Mouse (Mus musculus): ENCODE measurements around the gene Dimt1. TPM values are rescaled to one million over a fixed set of nuclear protein-coding genes. Genes with fewer than 3 reads are reported as not detected.
"Not testable (repeated sequence)": the region's sequence is repeated elsewhere in the genome, so short reads cannot be mapped to it uniquely, and the experiment has no call there.

Dimt1 gene
- polyA plus RNA-seq, 1 experiment from 2014 or later = 37.5 TPM

GRCm38 (mm10) chr13:106996891-106997290 lies 50.0 kb downstream of the Dimt1 start:
- no peaks in the 10 kb centered on the region for H3K9me3 ChIP-seq (replicated peaks)
- ATAC-seq (ENCODE audit: low FRiP score) = no peak
- no peak overlapping the region for H3K9ac ChIP-seq (replicated peaks)
- 89% methylated on average over 2 of the region's 2 CpGs for WGBS
- no peak overlapping the region for H3K4me3 ChIP-seq (replicated peaks)
- no peak overlapping the region for H3K4me2 ChIP-seq
- no peaks in the 10 kb centered on the region for H3K27me3 ChIP-seq (replicated peaks)
- peaks cover 5% of the 10 kb centered on the region; the same call in 1 of the 2 replicates for H3K4me1 ChIP-seq
- no peak overlapping the region for H3K27ac ChIP-seq (replicated peaks)
- H3K36me3 ChIP-seq = peaks cover 5% of the 10 kb centered on the region; the same call in 1 of the 2 replicates

- H3K4me1 ChIP-seq; ATAC-seq (ENCODE audit: low FRiP score): not testable (repeated sequence)
- 100% methylated on average over 4 of the region's 4 CpGs for WGBS
These were observed 50.6 kb downstream of the Dimt1 start for GRCm38 (mm10) chr13:106997557-106997956.

GRCm38 (mm10) chr13:106998026-106998425 lies 51.1 kb downstream of the Dimt1 start:
- Histone ChIP-seq H3K9ac (replicated peaks) (no peak overlapping the region), H3K4me3 (replicated peaks) (no peak overlapping the region), H3K9me3 (replicated peaks) (no peaks in the 10 kb centered on the region), H3K4me1 (peaks cover 5% of the 10 kb centered on the region; the same call in 1 of the 2 replicates), H3K36me3 (no peaks in the 10 kb centered on the region), H3K4me2 (no peak overlapping the region), H3K27ac (replicated peaks) (no peak overlapping the region), H3K27me3 (replicated peaks) (no peaks in the 10 kb centered on the region)
- ATAC-seq (ENCODE audit: low FRiP score) = no peak
- 89% methylated on average over 2 of the region's 2 CpGs for whole genome bisulfite sequencing

More at GRCm38 (mm10) chr13:106997557-106997956, 50.6 kb downstream of the Dimt1 start:
- not testable (repeated sequence) for H3K4me2 ChIP-seq; H3K9ac ChIP-seq (replicated peaks); H3K4me3 ChIP-seq (replicated peaks); H3K36me3 ChIP-seq; H3K27ac ChIP-seq (replicated peaks); H3K27me3 ChIP-seq (replicated peaks); H3K9me3 ChIP-seq (replicated peaks)

GRCm38 (mm10) chr13:106998671-106999070 lies 51.7 kb downstream of the Dimt1 start:
- WGBS = 90% methylated on average over 5 of the region's 5 CpGs
- H3K27me3 ChIP-seq (replicated peaks) = no peaks in the 10 kb centered on the region
- H3K4me3 ChIP-seq (replicated peaks) = no peak overlapping the region
- H3K4me2 ChIP-seq = no peak overlapping the region
- peaks cover 5% of the 10 kb centered on the region; the same call in 1 of the 2 replicates for H3K4me1 ChIP-seq
- no peak overlapping the region for H3K27ac ChIP-seq (replicated peaks)
- no peak overlapping the region for H3K9ac ChIP-seq (replicated peaks)
- H3K9me3 ChIP-seq (replicated peaks) = no peaks in the 10 kb centered on the region
- H3K36me3 ChIP-seq = no peaks in the 10 kb centered on the region
- ATAC-seq (ENCODE audit: low FRiP score) = no peak

GRCm38 (mm10) chr13:107003211-107003610 lies 56.3 kb downstream of the Dimt1 start:
- Histone ChIP-seq H3K9me3 (replicated peaks) (no peaks in the 10 kb centered on the region), H3K36me3 (no peaks in the 10 kb centered on the region), H3K27me3 (replicated peaks) (no peaks in the 10 kb centered on the region), H3K4me1 (0 out of 2 replicates have a peak, but pooled peaks cover 2% of the 10 kb centered on the region), H3K9ac (replicated peaks) (no peak overlapping the region), H3K4me2 (no peak overlapping the region), H3K27ac (replicated peaks) (no peak overlapping the region), H3K4me3 (replicated peaks) (no peak overlapping the region)
- no peak for ATAC-seq (ENCODE audit: low FRiP score)
- 92% methylated on average over 2 of the region's 2 CpGs for WGBS

- ATAC-seq (ENCODE audit: low FRiP score) = no peak
- Histone ChIP-seq H3K4me2 (no peak overlapping the region), H3K36me3 (no peaks in the 10 kb centered on the region), H3K9me3 (replicated peaks) (no peaks in the 10 kb centered on the region), H3K4me3 (replicated peaks) (no peak overlapping the region), H3K4me1 (peaks cover 5% of the 10 kb centered on the region; the same call in 1 of the 2 replicates), H3K9ac (replicated peaks) (no peak overlapping the region), H3K27me3 (replicated peaks) (no peaks in the 10 kb centered on the region), H3K27ac (replicated peaks) (no peak overlapping the region)
- 91% methylated on average over 4 of the region's 4 CpGs for WGBS
These were observed 61.2 kb downstream of the Dimt1 start for GRCm38 (mm10) chr13:107008174-107008573.

Other genes starting within 250 kb of the Dimt1 start
- 37.9 and 41.3 TPM in 2 replicates for gene Ipo11, start 10.2 kb upstream of the Dimt1 start, polyA plus RNA-seq (2015; fragmentation: Nextera tagmentation; extraction: Ambion mirVana)
- 48.6 and 79.7 TPM in 2 replicates for gene Kif2a, start 75.0 kb downstream of the Dimt1 start, polyA plus RNA-seq (2015; fragmentation: Nextera tagmentation; extraction: Ambion mirVana)